Mouse (Mus musculus) frontal cortex, postnatal 25 days (tissue): Measurements from ENCODE around the gene Taf12.
"Not testable (repeated sequence)": the region's sequence is repeated elsewhere in the genome, so short reads cannot be mapped to it uniquely, and the experiment has no call there.

Experiments used
- DNase-seq, 2 experiments: peaks; one replicate each; pipeline ENCODE4 v3.0.0; 2022; ENCODE audit warnings: low spot score in 2 of 2

The Taf12 gene

GRCm38 (mm10) chr4:132269740-132270560 lies 4.2 kb upstream of the Taf12 start:
- DNase-seq, result peak; percentile 68 to 76

DNA sequence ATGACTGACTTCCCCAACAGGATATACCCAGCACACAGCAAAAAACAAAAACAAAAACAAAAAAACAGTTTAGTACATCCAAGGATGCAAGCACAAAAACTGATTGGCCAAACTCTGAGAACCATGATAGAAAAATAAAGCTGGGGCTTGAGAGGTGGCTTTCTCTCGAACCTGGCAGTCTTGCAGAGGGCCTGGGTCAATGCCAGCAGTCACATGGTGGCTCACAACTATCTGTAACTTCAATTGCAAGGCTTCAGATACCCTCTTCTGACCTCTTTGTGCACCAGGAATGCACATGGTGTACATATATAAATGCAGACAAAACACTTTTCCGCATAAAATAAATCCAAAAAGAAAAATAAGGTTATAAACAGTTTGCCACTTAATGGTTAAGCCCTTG lies 1.0 kb upstream of the Taf12 start:
- DNase-seq, result no peak

- no peak for DNase-seq
Observed at GRCm38 (mm10) chr4:132275949-132276348, 1.8 kb downstream of the Taf12 start.

DNA sequence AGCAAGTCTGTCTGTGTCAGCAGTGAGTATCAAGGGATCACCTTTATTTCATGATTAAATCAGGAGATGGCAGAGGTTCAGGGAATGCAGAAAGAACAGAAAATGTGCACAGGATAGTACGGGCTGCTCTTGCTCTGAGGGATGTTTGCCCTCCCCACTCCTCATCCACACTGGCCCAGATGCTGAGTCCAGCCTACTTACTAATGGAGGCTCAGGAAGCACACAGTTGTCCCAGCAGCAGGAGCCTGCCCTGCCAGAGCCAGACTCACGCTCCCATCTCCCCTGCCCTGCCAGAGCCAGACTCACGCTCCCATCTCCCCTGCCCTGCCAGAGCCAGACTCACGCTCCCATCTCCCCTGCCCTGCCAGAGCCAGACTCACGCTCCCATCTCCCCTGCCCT lies 14.7 kb downstream of the Taf12 start:
- not testable (repeated sequence) for DNase-seq

DNA sequence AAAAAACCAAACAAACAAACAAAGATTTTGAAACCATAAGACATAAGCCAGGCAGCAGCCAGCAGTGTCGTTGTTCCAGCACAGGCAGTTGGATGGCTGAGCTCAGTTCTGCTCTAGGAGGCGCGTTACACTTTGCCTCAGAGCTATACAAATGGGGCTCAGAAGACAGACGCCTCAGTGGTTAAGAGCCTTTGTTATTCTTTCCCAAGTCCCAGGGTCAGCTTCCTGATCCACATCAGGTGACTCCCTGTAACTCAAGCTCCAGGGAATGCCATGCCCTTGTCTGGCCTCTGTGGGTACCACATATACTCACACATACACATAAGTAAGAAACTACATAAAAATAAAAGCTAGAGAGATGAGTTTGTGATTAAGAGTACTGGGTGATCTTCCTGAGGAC lies 16.9 kb downstream of the Taf12 start:
- DNase-seq, result no peak

DNA sequence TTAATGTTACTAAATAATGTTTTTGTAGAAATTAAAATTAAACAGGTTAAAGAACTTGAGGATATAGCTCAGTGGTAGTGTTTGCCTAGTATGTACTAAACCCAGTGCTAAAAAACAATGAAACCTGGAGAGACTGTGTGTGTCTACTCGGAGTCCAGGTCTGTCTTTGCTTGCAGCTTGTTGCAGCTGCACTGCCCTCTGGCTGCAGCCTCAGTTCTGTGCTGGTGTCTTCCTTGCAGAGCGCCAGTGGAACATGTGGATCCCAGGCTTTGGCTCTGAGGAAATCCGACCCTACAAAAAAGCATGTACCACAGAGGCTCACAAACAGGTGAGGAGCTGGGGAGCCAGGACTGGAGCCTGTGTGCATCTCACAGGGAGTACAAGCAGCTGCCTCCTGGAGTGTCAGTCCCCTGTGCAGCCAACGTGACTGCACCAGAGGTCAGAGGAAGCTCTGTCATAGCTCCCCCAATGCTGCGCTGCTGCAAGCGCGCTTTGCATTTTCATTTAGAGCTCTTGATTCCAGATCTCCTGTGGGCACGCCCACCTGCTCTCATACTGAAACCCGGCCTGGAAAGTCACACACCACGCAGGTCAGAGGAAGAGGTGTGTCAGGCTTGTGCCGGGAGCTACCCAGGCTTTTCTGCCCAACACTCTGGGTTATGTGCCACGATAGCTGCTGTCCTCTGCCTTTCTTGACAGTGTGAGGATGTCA lies 17.6 kb downstream of the Taf12 start:
- no peak for DNase-seq

GRCm38 (mm10) chr4:132292988-132293387 lies 18.8 kb downstream of the Taf12 start:
- DNase-seq, result no peak

DNA sequence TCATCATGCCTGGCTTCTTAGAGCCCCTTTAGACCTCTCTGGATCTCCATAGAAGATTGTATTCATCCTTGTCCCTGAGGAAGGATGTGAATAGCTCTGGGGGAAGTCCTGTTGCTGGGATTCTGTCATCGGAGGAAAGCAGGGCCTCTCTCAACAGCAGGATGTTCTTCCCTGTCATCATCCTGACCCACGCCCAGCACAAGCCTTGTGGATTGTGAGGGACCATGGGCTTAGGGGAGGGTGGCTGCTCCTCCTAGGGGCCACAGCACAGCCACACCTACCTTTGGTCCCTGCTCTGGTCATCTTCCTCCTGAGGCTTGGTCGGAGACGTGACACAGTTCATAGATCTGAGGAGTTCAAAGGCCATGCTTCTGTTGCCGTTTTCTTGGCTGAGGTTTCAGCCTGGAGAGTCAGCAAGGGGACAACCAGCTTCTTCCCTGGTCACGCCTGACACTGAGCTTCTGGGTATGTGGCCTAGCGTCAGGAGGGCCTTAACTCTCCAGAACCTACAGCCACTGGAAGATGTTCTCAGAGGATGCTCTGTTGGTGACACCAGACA lies 19.6 kb downstream of the Taf12 start:
- no peak for DNase-seq

DNA sequence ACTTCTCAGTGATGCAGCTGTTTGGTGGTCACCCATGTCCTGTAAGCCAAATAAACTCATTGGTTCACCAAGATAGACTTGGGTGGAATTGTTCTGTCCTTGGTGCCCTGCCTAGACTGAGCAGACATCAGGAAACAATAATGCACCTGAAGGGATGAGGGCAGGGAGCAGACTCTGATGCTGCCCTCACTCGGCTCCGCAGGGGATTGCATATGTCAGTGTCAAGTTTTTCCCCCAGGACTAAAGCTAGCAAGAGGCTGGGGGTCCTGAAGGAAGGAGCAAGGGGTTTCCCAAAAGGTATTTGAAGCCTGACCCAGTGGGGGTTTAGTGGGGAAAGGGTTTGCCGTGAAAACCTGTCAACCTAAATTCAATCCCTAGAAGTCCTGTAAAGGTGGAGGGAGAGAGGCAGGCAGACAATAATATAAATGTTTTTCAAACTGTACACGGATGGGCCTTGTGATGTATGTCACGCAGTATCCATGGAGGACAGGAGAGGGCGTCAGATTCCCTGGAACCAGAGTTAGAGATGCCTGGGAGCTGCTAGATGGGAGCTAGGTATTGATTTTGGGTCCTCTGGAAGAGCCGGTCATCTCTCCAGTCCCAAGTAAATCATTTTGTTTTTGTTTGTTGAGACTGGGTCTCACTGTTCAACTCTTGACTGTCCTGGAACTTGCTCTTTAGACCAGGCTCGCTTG lies 21.7 kb downstream of the Taf12 start:
- DNase-seq, result no peak

- DNase-seq, result no peak
Observed at GRCm38 (mm10) chr4:132299849-132300248, 25.7 kb downstream of the Taf12 start.

- no peak for DNase-seq
Observed at GRCm38 (mm10) chr4:132301486-132301885, 27.3 kb downstream of the Taf12 start.

- no peak for DNase-seq
Observed at GRCm38 (mm10) chr4:132301965-132302938, 28.1 kb downstream of the Taf12 start.

DNA sequence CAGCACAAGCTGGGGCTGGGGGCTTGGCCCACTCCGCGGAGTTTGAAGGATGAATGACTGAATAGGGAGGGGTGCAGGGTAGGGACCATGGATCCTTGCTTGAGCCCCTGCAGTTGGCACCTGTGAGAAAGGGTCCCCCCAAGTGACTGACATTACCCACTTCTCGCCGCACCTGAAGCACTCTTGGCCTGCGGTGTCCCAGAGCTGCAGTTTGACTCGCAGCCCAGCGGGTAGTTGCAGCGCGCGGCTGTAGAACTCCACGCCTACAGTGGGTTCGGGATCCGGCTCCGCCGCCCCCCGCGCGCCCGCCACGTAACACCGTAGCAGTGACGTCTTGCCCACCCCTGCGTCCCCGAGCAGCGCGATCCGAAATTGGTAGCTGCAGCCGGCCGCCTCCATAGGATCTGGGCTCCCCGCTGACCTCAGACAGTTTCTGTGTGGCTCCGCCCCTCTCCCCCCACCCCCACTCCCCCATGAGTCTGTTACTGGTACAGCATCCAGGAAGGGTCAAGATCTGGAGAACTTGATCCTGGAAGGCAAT lies 28.8 kb downstream of the Taf12 start, which contains the start of gene Rab42:
Rab42 (minus strand) TSS at position 447 of the 541 bp plus-strand sequence.
- peak; percentile 28 to 40 for DNase-seq

DNA sequence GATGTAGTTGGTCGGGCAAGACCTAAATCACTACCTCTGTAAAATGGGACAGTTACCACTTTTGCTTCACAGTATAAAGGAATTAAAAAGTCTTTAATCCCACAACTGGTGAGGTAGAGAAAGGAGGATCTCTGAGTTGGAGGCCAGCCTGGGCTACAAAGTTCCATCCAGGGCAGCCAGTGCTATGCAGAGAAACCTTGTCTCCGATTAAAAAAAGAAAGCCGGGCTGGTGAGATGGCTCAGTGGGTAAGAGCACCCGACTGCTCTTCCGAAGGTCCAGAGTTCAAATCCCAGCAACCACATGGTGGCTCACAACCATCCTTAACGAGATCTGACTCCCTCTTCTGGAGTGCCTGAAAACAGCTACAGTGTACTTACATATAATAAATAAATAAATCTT lies 29.3 kb downstream of the Taf12 start:
- not testable (repeated sequence) for DNase-seq

GRCm38 (mm10) chr4:132305276-132305675 lies 31.1 kb downstream of the Taf12 start:
- DNase-seq, result no peak

DNA sequence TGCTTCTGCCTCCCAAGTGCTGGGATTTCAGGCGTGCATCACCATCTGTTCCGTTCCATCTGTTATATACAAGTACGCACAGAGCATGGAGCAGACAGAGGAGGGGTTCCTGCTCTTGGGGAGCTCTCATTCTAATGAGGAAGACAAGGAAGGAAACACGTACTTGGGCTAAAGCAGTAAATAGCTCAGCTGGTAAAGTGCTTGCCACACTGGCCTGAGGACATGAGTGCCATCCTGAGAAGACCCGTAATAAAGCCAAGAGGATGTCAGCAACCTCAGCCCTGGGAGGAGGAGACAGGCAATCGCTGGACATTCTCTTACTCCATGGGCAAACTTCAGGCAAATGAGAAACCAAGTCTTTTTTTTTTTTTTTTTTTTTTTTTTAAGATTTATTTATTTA lies 31.8 kb downstream of the Taf12 start:
- DNase-seq, result no peak

DNA sequence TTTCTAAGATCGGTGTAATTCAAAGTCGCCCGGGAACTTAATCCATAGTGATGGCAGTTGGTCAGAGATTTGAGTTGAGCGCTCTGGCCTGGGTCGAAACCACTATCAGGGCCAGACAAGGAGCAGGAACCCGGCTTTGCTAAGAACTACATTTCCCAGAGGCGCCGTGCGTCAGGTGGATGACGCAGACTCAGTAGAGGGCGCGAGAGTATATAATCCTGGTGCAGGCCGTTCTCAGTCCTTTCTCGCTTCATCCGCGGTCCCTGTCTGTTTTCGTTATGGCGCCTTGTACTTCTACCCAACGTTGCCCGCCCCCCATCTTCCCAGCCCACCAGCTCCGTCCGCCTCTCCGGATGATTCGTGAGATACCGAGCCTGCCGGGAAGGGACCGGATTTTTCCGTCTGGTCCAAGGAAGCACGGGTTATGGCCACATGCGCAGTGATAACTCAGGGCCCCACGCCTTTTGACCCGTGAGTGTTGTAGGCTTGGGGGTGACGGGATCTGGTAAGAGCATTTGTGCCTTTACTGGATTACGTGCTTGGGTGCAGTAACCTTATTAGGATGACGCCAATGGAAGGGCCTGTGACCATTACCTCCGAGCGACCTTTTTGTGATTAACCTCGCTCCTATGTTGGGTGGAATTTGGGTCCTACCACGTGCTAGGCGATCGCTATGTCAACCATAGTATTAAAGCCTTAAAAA lies 34.4 kb downstream of the Taf12 start:
- peak; percentile 86 to 89 for DNase-seq

DNA sequence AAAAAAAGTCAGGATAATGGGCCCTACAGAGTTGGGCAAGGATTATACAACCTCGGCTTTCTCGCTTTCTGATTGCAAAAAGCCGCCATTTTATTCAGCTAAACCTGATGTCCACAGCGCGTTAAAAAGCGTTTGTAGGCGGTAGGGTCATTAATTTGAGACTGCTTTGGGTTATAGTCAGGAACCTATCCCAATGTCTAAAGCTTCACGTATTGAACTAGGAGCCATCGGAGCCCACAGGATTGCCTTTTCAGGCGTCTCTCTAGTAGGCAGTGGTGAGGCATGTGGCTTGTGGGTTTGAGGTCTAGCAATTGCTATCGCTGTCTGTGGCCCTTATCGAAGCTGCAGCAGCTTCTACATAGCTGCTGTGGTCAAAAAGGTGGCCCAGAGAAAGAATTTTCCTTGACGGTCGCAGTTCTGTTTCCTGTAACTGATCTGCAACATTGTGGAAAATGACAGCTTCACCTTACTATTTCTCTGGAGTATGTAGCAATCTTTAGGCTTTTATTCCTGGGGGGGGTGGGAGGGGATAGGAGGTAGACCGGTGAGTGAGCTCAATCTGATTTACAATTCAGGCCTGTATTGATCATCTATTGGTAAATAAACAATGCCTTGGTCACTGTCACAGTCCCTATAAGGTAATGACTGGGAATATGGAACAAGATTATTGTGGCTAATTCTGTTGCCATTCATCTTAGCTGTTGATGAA lies 35.1 kb downstream of the Taf12 start:
- DNase-seq, result peak; percentile 20 to 23

- peak in 1 of 2 experiments; percentile 13 for DNase-seq
Observed at GRCm38 (mm10) chr4:132309849-132310472, 35.8 kb downstream of the Taf12 start.
